Mouse (Mus musculus): Measurements from ENCODE around the gene 4933428G20Rik.

Gene 4933428G20Rik

DNA sequence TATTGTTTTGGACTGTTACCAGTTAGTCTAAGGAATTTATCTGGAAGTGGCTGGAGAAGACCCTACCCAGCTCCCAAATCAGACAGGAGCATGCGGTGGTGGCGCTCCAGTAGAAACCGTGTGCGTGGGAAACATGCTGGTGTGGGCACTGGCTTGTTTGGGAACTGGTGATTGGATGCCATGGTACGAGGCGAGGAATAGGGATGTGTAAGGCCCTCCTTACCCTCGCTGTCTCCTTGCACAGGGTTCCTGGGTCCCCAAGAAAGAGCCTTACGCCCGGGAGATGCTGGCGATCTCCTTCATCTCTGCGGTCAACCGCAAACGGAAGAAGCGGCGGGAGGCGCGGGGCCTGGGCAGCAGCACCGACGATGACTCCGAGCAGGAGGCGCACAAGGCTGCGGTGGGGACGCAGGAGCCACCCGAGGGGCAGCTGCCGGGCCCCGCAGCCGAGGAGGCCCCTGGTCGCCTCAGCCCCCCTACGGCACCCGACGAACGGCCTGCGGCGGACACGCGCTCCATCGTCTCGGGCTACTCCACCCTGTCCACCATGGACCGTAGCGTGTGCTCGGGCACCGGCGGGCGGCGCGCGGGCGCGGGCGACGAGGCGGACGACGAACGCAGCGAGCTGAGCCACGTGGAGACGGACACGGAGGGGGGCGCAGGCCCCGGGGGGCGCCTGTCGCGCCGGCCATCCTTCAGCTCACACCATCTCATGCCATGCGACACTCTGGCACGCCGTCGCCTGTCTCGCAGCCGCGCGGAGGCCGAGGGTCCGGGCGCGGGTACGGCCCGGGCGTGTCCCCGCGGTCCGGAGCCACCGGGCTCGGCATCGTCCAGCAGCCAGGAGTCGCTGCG is at the start of gene 4933428G20Rik:
TSS of gene 4933428G20Rik (minus strand) at position 476 of the 855 bp plus-strand sequence.
- DNase-seq (ENCODE audit: low read depth, low spot score): no peak

DNA sequence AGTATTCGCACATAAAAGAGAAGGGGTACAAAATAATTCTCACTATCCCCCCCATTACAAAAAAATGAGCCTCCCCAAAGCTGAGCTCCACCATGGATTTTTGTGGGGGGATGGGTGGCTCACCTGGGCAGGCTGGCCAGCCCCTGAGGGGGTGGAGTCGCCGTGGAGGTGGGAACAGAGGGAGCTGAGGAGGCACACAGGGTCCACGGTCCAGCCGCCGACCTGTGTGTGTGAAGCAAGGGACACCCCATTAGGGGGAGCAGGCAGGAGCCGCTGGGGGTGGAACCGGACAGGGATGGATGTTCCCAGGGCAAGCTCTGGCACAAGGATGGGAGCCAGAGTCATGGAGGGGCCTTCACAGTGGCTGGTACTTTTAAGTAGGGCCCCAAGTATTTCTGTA is 48.6 kb upstream of the 4933428G20Rik start:
- DNase-seq (ENCODE audit: low read depth, low spot score): no peak

DNA sequence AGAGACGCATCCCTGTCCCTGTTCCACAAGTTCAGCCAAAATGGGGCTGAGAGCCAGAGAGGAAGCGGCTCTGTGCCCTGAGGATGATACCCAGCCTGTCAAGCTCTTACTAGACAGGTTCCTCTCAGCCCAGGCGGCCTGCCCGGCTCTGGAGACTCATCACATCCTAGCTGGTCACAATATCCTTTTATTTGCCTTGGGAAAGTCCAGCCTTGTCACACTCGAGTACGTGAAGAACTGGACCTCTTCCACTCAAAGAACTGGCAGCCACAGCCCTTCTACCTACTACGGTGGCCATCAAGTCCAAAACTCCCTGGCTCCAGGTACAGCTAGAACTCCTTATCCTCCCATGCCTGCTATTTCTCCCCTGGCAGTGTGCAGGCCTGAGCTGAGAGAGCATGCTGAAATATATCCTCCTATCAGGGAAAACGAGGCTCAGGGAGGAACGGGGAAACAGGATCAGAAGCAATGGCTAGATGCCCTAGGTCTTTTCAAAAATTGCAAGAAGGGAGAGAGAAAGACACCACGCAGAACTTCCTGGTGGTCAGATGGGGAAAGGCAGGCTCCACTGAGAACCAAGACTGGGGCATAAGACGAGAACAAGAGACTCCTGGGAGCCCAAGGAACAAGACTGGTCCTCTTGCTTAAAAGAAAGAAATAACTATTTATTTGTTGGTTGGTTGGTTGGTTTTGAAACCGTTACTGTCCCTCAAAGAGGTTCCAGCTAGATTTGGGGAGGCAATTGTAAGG is 48.0 kb upstream of the 4933428G20Rik start:
- no peak for DNase-seq (ENCODE audit: low read depth, low spot score)

DNA sequence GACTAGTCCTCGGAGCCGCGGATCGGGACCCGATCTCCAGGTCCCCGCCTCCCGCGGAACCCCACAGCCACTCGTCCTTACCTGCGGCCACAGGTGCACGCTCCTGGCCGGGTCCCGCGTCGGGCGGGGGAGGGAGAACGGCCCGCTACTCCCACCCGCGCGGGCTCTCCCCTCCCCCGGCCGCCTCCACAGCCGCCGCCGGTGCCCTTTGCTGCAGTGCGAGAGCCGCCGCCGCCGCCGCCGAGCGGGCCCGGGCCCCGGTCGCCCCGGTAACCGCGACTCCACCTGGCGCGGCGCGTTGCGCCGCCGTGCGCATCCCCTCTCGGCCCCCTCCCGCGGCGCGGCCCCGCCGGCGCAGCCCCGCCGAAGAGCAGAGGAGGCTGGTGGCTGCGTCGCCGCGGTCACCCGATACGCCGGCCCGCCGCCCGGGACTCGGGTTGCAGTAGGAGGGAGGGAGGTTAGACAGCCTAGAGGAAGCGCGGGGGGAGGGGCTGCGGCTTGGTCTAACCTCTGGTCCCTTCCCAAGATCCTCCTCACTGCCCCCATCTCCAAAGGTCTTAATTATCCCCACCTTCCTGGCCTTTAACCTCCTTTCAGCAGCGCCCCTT is 46.8 kb upstream of the 4933428G20Rik start:
- no peak for DNase-seq (ENCODE audit: low read depth, low spot score)

DNA sequence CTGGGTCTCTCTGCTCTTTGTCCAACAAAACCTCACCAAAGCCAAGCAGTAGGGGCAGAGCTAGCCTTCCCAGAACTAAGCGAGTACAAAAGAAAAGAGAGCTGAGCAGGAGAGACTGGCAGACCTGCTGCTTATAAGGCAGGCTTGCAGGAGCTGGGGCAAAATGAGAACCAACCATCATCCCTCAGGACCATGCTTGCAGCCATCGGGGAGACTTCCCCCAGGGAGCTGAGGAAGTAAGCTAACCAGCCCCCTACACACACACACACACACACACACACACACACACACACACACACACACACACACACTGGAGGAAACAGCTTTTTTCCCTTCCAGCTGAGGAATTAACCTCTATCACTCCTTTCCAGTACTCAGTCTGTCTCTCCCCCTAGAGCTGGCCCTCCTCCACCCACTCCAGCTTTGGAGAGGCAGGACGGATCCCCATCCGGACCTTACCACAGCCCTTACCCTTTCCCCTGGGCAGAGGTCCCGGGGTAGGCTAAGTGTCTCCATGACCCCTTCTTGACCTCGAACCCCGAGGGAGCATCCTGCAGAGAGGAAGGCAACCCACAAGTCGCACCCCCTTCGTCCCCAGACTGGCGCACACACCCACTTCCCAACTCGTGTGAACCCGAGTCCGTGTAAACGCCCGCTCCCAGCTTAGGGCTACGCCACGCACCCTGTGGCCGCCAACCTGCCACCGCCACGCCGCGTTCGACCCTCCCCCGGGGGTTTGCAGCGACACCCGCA is 45.8 kb upstream of the 4933428G20Rik start:
- DNase-seq (ENCODE audit: low read depth, low spot score): no peak

DNA sequence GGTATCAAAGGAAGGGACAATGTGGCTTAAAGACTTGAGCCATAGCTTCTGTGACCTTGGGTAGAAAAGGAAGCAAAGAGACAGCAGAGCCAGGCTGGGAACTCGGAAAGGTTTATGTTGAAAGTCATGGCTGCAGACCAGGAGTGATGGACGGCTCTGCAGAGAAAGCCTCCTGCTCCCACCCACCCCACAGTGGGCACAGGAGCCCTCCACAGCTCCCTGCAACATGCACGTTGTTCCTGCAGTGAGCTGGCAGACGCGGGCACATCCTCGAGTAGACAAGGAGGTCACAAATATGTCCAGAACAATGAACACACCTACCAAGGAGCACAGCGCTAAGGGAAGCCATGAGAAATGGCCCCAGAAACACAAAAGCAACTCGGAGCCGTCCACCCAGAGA is 43.7 kb upstream of the 4933428G20Rik start:
- DNase-seq (ENCODE audit: low read depth, low spot score): no peak

DNA sequence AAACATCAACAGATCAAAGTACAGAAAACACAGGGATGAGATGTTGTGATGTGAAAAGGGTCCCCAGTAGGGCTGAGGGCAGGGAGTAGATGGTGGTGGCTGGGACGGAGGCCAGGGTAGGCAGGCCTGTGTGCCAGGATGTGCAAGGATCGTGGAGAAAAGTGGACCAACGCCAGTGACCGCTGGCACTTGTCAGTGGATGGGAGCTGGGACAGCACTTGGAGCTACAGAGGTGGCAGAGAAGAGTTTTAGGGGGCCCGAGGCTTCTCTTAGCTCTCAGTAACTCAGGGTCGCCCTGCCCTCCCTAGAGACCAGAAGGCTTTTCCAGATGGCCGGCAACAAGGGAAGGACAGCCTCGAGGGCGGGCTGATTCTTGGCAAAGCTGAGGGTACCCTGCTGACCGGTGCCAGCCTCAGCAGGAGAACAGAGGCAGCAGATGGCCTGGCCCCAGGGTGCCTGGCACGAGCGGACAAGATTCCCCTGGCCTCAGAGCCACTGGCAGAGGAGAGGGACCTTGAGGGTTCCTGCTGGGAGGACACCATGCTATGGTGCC is 43.1 kb upstream of the 4933428G20Rik start:
- DNase-seq (ENCODE audit: low read depth, low spot score): no peak

DNA sequence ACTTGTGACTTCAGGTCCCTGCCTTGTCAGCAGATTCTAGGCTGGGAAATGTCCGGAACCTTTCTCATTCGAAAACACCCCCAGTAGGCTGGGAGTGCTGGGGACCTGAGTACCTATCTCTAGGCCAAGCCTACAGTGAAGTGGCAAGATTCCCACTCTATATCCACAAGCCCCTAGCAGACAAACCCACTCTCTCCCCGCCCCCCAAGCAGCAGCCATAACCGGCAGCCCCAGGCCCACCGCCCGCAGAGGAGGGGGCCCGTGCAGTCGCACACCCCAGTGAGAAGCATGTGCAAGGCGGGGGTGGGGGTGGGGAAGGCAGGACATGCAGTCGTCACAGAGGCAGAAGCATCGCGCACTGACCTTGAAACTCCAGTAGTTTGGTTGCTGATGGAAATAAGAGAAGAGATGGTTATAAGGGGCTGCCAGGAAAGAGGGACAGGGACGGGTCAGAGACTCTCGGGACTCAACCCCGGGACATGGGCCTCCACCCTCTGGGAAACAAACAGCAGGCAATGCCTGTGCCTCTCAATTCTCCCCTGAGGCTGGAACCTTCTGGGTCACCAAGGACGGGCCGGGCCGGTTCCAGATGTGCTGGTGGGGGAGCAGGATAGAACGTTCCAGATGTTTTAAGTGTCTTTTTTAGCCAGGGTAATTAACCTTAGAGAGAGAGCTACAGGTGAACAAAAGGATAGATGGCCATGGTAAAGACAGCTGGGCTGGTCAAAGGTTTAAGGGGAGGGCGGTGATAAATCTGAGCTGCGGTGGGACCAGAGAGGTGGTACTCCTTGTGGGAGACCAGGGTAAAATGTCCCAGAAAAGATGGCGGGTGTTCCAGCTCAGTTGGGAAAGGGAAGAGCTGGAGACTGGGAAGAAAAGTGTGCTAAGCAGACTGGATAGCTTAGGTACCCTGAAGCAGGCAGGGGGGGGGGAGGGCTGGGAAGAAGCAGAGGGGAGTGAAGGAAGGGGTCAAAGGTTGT is 42.3 kb upstream of the 4933428G20Rik start:
- DNase-seq (ENCODE audit: low read depth, low spot score): no peak

DNA sequence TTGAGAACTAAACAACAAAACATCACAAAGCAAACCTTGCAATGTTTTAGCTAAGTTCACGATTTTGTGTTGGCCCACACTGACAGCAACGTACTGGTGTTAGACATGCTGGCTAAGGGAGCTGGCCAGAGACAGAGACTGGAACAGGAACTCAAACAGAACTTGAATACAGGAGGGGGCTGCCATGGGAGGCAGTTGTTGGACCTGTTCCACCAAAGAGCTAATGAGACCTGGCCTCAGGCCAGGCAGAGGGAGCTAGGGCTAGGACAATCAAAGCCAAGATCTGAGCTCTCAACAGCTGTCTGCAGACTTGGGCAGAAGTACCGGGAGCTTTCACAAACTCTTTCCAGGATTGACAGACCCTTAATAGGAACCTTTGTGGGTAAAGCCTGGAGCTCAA is 40.5 kb upstream of the 4933428G20Rik start:
- no peak for DNase-seq (ENCODE audit: low read depth, low spot score)

DNA sequence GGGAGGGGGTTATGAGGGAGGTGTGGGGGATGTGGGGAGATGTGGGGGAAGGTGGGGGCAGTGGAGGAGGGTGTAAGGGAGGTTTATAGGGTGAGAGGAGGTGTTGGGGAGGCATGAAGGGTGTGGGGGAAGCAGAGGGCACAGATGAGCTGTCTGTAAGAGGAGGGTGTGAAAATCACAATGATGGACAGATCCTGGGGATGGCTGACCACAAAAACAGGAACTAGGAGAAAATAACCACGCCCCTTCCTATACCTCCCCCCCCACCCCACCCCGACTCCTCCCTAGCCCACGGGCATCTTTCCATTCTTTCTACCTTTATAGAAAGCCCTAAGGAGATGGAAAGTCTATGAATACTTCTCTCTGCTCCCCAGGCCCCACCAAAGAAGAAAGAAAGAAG is 40.0 kb upstream of the 4933428G20Rik start:
- no peak for DNase-seq (ENCODE audit: low read depth, low spot score)

DNA sequence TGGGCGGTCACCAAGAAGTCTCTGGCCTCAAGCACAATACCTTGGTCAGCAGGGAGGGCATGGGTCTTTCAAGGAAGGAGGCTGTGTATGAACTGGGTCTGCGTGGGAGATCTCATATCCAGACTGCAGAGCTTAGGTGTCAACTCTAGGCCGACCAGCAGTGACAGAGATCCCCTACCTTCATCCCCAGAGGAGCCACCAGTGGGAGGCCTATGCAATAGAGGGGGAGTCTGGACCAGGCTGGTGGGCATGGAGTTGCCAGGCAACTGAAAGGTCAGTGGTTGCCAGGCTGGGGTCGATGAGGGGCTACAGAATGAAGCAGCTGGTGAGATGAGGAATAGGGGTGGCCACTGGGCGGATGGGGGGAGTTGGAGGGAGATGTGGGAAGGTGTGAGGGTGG is 39.5 kb upstream of the 4933428G20Rik start:
- no peak for DNase-seq (ENCODE audit: low read depth, low spot score)

DNA sequence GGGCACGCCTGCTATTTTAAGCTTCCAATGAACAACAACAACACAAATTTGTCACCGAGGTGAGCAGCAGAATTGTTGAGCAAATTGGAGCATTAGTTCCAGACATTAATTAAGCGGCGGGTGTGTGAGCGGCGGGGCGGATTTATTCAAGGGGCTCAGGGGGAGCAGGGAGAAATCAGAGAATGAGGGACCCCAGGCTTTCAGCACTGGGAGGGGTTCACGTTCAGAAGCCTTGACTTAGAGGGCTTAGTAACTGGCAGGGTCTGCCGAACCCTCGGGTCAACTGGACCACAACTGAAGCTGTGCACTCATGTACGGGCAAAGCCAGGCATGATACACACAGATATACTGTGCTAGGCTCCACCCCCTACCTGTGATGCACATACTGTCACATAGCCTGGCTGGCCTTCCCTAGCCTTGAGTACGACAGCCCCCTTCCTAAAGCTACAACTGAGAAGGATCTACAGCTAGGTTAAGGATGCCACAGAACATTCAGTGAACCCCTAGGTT is 37.5 kb upstream of the 4933428G20Rik start:
- DNase-seq (ENCODE audit: low read depth, low spot score): no peak

DNA sequence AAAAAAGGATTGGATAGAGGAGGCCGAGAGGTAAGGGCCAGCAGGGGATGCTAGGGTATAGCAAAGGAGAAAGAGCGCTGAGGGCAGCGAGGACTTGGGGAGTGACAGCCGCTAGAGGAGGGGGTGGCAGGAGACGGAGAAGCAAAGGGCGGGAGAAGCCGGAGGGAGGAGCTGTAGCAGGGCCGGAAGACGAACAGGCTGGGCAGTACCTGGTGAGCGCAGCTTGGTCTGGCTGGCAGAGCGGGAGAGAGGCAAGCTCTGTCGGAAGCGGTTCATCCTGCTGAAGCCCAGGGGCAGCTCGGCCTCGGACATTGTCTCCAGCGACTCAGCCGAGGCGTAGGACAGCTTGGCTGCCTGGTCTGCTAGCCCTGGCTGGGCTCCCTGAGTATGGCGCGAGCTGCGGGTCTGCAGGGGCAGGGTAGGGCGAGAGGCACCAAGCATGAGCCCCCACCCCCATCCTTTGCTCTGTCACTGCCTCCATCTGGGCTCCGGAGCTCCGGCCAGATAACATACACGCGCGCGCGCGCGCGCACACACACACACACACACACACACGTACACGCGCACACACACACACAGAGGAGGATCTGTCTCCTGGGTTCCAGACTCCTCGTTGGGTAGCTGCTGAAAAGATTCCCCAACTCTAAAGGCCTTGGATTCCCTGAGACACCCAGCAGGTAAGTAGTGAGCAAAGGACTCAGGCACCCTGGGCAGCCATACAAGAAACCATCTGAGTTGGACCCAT is 36.9 kb upstream of the 4933428G20Rik start:
- no peak for DNase-seq (ENCODE audit: low read depth, low spot score)

DNA sequence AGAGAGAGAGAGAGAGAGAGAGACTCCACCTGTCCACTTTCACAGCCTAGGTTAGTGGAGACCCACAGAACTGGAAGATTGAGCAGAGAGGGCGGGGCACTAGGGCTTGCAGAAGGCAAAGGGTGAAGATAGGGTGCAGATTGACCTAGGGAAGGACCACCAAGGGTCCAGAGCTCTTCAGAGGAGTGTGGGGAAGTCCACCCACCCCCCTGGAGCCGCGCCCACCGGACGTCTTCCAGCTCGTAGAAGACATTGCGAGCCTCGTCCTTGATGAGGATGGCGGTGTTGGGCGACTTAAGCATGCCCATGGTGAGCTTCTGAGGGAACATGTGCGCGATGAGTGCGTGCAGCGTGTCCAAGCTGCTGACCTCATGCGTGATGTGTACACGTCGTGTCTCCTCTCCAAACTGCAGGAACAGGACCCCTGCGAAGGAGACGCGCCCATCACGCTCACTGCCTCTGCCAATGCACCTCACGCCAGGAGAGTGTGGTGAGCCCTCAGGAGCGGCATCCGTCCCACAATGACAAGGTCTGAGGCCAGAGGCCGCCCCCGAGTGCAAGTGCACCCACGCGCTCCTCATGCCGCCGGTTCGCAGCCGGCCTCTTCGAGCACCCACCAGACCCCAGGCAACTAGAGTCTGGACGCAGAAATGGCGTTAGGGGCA is 36.1 kb upstream of the 4933428G20Rik start:
- DNase-seq (ENCODE audit: low read depth, low spot score): no peak

DNA sequence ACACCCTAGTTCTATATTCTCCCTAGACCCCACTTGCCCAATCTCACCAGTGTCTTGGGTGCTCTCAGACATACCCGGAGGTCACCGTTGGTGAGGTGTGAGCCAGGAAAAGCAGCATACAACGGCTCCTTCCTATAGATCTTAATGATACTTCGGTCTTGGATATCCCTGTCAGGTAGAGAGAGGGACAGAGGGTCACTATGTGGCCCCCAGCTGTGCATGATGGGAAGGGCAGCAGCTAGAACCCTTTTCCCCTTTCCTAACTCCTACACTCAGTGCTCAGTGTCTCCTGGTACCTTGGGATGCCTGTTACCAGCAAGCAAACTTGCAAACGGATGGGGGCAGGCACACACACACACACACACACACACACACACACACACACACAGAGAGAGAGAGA is 35.5 kb upstream of the 4933428G20Rik start:
- no peak for DNase-seq (ENCODE audit: low read depth, low spot score)

DNA sequence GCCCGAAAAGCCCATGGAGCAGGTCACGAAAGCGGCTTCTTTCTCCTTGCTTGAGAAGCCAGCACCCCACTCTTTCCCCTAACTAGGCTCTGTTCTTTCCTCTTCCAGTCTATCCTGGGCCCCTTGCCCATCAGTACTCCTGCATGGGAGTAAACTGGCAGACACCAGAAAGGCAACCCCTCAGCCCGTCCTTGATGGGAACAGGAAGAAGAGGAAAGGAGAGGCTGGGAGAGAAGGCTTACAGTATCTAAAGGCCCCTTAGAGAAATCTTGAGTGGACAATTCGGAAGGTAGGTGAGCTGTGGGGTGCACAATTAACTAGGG is 35.1 kb upstream of the 4933428G20Rik start:
- DNase-seq (ENCODE audit: low read depth, low spot score): no peak

DNA sequence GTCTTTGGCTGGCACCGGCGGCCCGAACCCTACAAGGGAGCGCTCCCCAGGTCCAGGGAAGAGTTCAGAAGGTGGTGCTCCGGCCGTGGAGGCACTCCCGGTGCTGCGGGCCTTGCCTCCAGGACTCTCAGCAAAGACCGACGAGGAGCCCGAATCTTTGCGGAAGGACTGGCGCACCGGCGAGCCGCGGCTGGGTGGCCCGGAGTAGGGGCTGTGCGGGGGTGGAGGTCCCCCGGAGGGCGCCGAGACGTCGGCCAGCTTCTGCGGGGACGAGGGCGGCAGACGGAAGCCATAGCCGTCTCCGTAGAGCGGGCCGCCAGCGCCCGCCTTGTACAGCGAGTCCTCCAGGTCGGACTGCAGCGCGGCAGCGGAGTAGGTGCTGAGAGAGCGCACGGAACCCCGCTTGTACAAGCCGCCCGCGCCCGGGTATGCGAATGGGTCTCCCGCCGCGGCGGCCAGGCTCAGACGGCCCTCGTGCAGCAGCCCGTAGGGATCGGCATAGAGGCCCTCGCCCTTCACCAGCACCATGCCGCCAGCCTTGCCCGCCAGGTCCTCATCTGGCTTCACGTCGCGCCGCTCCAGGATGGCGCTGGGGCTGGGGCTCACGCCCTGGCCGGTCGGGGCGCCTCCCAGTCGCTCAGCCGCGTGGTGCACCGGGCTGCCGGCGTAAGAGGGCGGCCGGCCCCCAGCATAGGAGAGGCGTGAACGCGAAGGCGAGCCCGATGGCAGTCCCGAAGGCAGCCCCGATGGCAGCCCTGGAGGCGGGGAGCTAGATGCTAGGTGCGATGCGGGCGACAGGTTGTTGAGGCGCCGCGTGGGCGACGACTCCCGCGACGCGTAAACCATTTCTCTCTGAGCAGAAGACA is 34.5 kb upstream of the 4933428G20Rik start:
- no peak for DNase-seq (ENCODE audit: low read depth, low spot score)

DNA sequence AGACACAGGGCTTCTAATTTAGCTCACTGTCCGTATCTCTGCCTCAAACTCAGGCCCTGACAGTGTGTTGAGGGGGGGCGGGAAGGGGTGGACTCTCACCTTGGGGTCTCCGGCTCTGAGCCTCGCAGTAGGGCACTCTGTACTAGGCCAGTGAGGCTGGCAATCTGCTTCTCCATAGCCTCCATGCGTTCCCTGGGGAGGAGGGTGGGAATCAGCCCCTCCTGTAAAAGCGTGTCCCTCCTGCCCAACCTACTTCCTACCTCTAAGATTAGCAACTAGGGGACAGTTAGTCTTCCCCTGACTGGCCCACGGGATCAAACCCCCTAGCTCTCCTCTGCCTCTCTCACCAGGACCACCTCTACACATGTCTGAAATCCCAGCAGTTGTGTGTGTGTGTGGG is 33.5 kb upstream of the 4933428G20Rik start:
- no peak for DNase-seq (ENCODE audit: low read depth, low spot score)
